Mouse (Mus musculus): Measurements from ENCODE around the gene E2f7. TPM values are rescaled to one million over a fixed set of nuclear protein-coding genes. Genes with fewer than 3 reads are reported as not detected.

Gene E2f7
- polyA plus RNA-seq, 1 experiment from 2014 or later = 9.3 TPM

DNA sequence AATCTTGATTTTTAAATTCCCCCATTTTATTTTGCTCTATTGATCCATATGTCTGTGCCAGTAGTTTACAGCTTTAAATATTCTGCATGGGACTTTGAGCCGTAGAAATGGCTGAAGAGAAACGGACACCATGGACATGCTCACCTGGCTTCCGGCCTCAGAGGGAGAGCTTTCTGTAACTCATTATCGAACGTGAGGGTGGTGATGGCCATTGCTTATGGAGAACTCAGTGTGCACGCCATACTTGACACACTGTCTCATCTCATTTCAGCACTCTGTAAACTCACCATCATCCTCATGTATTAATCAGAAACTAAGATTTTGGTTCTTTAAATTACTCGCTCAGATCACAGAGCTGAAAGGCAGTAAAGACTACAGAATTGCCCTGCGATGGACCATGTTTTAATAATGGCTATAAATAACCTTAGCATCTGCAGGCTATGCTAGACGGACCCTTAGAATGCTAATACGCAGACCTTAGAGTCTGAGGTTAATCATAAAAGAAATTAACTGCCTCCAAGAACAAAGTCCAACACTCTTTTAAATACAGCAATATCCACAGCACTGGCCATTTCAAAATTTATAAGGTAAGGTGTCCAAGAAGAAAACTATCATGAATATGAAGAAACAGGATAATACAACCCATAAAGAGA lies 66.1 kb downstream of the E2f7 start:
- Histone ChIP-seq H3K4me3 (no peak overlapping the region), H3K27me3 (no peaks in the 10 kb centered on the region), H3K9ac (no peak overlapping the region), H3K27ac (replicated peaks) (no peak overlapping the region), H3K4me1 (replicated peaks) (no peaks in the 10 kb centered on the region), H3K4me2 (no peak overlapping the region), H3K9me3 (no peaks in the 10 kb centered on the region), H3K36me3 (no peaks in the 10 kb centered on the region)
- 86% methylated on average over 10 of the region's 10 CpGs for WGBS
- no peak for ATAC-seq (ENCODE audit: low FRiP score, low read depth)

DNA sequence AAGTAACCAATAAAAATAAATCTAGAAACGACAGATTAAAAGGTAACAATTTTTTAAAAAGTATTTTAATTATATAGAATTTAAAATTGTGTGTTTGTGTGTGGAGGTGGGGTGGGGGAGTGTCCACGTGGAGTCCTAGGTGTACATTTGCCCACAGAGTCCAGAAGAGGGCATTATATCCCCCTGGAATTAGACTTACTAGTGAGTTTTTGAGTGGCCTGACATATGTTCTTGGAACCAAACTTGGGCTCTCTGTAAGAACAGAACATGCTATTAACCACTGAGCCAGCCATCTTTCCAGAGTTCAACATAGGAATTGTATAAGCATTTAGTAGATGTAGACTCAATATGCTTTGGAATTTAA lies 66.6 kb downstream of the E2f7 start:
- Histone ChIP-seq H3K27ac (replicated peaks) (no peak overlapping the region), H3K27me3 (no peaks in the 10 kb centered on the region), H3K4me1 (replicated peaks) (no peaks in the 10 kb centered on the region), H3K4me3 (no peak overlapping the region), H3K36me3 (no peaks in the 10 kb centered on the region), H3K9ac (no peak overlapping the region), H3K4me2 (no peak overlapping the region), H3K9me3 (no peaks in the 10 kb centered on the region)
- no peak for ATAC-seq (ENCODE audit: low FRiP score, low read depth)
- WGBS = 67% methylated on average over 2 of the region's 2 CpGs

DNA sequence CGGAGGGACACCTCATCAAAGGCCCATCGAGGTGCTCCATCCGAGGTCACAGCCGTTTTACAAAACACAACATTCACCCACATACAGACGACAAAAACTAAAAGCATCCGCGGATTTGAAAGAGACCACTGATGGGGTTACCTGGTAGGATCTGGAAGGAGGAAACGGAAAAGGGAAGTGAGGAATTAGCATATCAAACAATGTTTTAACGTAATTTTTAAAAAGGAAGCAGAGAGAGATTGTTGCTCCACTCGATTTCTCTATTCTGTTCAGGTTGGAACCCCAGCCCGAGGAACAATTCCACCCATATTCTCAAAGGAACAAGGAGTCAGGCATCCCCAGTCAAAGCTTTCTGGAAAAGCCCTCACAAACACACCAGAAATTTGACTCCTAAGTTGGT lies 75.9 kb downstream of the E2f7 start:
- no peaks in the 10 kb centered on the region for H3K27me3 ChIP-seq
- no peaks in the 10 kb centered on the region for H3K36me3 ChIP-seq
- no peaks in the 10 kb centered on the region for H3K4me1 ChIP-seq (replicated peaks)
- no peaks in the 10 kb centered on the region for H3K9me3 ChIP-seq
- no peak overlapping the region for H3K4me2 ChIP-seq
- no peak overlapping the region for H3K27ac ChIP-seq (replicated peaks)
- H3K9ac ChIP-seq = no peak overlapping the region
- ATAC-seq (ENCODE audit: low FRiP score, low read depth) = no peak
- WGBS = 87% methylated on average over 11 of the region's 11 CpGs
- no peak overlapping the region for H3K4me3 ChIP-seq

DNA sequence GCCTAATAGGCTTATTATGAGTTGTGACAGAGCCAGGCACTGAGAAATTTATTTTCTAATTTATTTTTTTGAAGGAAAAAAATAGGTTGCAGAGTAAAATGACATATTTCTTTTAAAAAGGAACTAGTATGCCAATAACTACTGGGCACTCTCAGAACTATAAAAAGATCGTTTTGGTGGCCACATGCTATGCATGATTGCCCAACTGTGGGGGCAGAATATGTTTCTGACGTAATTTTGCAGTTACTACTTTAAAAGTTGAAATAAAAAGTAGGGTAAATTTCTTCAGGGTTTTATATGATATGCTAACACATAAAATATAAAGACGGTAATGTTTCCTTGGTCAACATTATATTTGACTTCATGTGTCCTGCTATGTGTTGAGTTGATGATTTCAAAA lies 76.5 kb downstream of the E2f7 start:
- Histone ChIP-seq H3K9ac (no peak overlapping the region), H3K27ac (replicated peaks) (no peak overlapping the region), H3K4me1 (replicated peaks) (no peaks in the 10 kb centered on the region), H3K9me3 (no peaks in the 10 kb centered on the region), H3K36me3 (no peaks in the 10 kb centered on the region), H3K4me2 (no peak overlapping the region), H3K27me3 (no peaks in the 10 kb centered on the region), H3K4me3 (no peak overlapping the region)
- 75% methylated on average over 3 of the region's 3 CpGs for WGBS
- no peak for ATAC-seq (ENCODE audit: low FRiP score, low read depth)

DNA sequence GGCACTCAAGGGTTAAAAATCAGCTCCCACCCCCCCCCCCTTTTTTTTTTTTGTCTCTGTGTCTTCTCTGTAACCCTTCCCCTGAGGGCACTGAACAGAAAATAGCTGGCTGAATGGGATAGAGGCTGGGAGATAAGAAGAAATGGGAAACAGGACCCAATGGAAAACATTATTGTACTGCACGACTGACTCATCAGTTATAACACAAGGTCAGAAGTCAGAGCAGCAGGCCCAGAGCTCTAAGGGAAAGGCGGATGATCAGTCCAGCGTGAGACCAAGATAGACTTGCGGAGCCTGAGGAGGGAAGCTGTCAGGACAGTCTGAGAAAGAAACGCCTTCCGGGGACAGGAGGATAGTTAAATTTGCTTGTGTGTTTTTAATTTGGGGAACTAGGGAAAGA lies 87.1 kb downstream of the E2f7 start:
- H3K9ac ChIP-seq = no peak overlapping the region
- no peak for ATAC-seq (ENCODE audit: low FRiP score, low read depth)
- no peak overlapping the region for H3K27ac ChIP-seq (replicated peaks)
- 17% methylated on average over 6 of the region's 6 CpGs for WGBS
- H3K4me2 ChIP-seq = no peak overlapping the region
- H3K4me1 ChIP-seq (replicated peaks) = no peaks in the 10 kb centered on the region
- no peaks in the 10 kb centered on the region for H3K36me3 ChIP-seq
- H3K27me3 ChIP-seq = no peaks in the 10 kb centered on the region
- no peaks in the 10 kb centered on the region for H3K9me3 ChIP-seq
- H3K4me3 ChIP-seq = no peak overlapping the region

DNA sequence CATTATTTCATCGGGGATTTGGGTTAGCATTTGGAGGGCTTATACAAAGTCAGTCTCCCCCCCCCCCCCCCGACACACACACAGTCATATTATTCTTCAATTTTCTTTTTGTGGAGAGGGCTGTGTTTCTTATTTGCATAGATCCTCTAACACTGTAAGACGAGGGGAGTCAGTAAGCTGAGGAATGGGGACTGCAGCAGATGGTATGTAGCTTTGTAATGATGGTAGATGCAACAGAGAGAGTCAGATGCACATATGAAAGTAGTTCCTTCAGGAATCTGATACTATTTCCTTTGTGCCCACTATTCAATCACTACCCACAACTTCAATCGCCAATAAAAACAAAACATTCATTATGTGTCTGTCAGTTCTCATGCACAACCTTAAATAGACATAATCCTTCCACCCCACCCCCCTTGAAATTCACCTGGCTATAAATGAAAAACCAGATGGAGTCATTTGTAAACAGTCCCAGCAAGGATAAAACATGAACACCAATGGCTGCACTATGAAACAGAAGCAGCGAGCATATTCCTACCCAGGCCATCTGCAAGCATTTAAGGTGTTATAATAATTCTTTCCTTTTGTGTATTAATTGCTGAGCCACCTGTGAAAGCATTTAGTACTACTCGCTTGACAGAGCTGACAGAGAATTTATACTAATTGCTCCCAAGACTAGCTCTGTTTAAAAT lies 90.0 kb downstream of the E2f7 start:
- Histone ChIP-seq H3K4me1 (replicated peaks) (no peaks in the 10 kb centered on the region), H3K27me3 (no peaks in the 10 kb centered on the region), H3K4me3 (no peak overlapping the region), H3K36me3 (no peaks in the 10 kb centered on the region), H3K4me2 (no peak overlapping the region), H3K27ac (replicated peaks) (no peak overlapping the region), H3K9ac (no peak overlapping the region), H3K9me3 (no peaks in the 10 kb centered on the region)
- ATAC-seq (ENCODE audit: low FRiP score, low read depth) = no peak
- 72% methylated on average over 6 of the region's 6 CpGs for WGBS

Other genes with a start within 250 kb of the E2f7 start
- gene Csrp2, start 174.3 kb downstream of the E2f7 start, polyA plus RNA-seq (2015; fragmentation: Nextera tagmentation; extraction: Ambion mirVana) = 123 and 125 TPM in 2 replicates